Mouse (Mus musculus): ENCODE data around the gene Olfr559.

GRCm38 (mm10) chr7:102701915-102702314, 25.4 kb downstream of the Olfr559 start, which contains the start of gene Olfr558:
- no peak for TF ChIP-seq CTCF (IDR thresholded peaks at IDR 0.05; ENCODE audit: insufficient read depth, low read depth, low read length)
- no peak for TF ChIP-seq POLR2A (IDR thresholded peaks at IDR 0.05; ENCODE audit: insufficient read depth, low read depth, low read length)
